Mouse (Mus musculus) neural tube, embryonic 14.5 days (tissue): Measurements from ENCODE around the gene Kremen2. TPM values are rescaled to one million over a fixed set of nuclear protein-coding genes. Genes with fewer than 3 reads are reported as not detected.

ENCODE experiments used
- ATAC-seq: fragments of 200-750 bp; cut with Nextera tagmentation; 2 replicates; pipeline ENCODE4 v1.8.0; 2017; ENCODE audit warnings: low read depth, mild to moderate bottlenecking, moderate TSS enrichment, moderate library complexity
- H3K27ac ChIP-seq: fragments of 300-500 bp; sonication (generic); 2 replicates; pipeline ENCODE4 v1.5.1; 2014; ENCODE audit warnings: low read depth, mild to moderate bottlenecking, control low read depth, low read length, moderate library complexity, mixed read lengths
- H3K27me3 ChIP-seq: fragments of 300-500 bp; sonication (generic); 2 replicates; pipeline ENCODE4 v1.6.1; 2014; ENCODE audit warnings: low read length; ENCODE audit not compliant: control insufficient read depth, insufficient read depth
- H3K36me3 ChIP-seq: fragments of 300-500 bp; sonication (generic); 2 replicates; pipeline ENCODE4 v1.6.1; 2014; ENCODE audit warnings: low read length, mixed read lengths; ENCODE audit not compliant: control insufficient read depth, insufficient read depth
- H3K4me1 ChIP-seq: fragments of 300-500 bp; sonication (generic); 2 replicates; pipeline ENCODE4 v1.6.1; 2014; ENCODE audit warnings: low read length; ENCODE audit not compliant: control insufficient read depth, insufficient read depth
- H3K4me2 ChIP-seq: fragments of 300-500 bp; sonication (generic); 2 replicates; pipeline ENCODE4 v1.6.1; 2014; ENCODE audit warnings: mild to moderate bottlenecking, low read depth, low read length, control low read depth
- H3K4me3 ChIP-seq: fragments of 300-500 bp; sonication (generic); 2 replicates; pipeline ENCODE4 v1.5.1; 2014; ENCODE audit warnings: low read depth, low read length, control low read depth, mixed read lengths
- H3K9ac ChIP-seq: fragments of 300-500 bp; sonication (generic); replicated peaks from 2 replicates; pipeline ENCODE4 v1.6.1; 2014; ENCODE audit warnings: low read depth, mild to moderate bottlenecking, control low read depth, low read length, mixed read lengths
- H3K9me3 ChIP-seq: fragments of 300-500 bp; sonication (generic); 2 replicates; pipeline ENCODE4 v1.6.1; 2016; ENCODE audit warnings: low read length; ENCODE audit not compliant: control insufficient read depth
- whole genome bisulfite sequencing: fragments of 180-500 bp; shearing (Covaris S2); extraction: QIAGEN DNeasy Blood & Tissue Kit; methylation state at CpG from one replicate; pipeline ENCODE4 v1.1.7; 2014; 5-methylcytosine and 5-hydroxymethylcytosine counted together
- polyA plus RNA-seq: library from polyadenylated mRNA; unstranded; fragments of >200 nt; fragmentation: Nextera tagmentation; extraction: Ambion mirVana; gene quantifications from 2 replicates; pipeline ENCODE4 v1.2.1, GENCODE M21; 2014

Kremen2 gene
- polyA plus RNA-seq, 1 experiment from 2014 or later: 1.2 TPM

GRCm38 (mm10) chr17:23725999-23726757 is 19.5 kb downstream of the Kremen2 start, which contains the start of gene Pkmyt1:
Pkmyt1 (plus strand) TSS chr17:23726336.
- Histone ChIP-seq H3K9ac (peak within 1 kb of the TSS; percentile 66), H3K4me2 (peak within 1 kb of the TSS; percentile 94), H3K36me3 (no peaks in the 10 kb centered on the region), H3K4me1 (peaks cover 6% of the 10 kb centered on the region; the same call in 1 of the 2 replicates), H3K9me3 (no peaks in the 10 kb centered on the region), H3K27me3 (no peaks in the 10 kb centered on the region), H3K27ac (peak within 1 kb of the TSS; percentile 34), H3K4me3 (peak within 1 kb of the TSS; percentile 74)
- WGBS: 2% methylated on average over 61 of the region's 73 CpGs
- peak; percentile 94 for ATAC-seq

- H3K27ac ChIP-seq: no peak overlapping the region
Observed at GRCm38 (mm10) chr17:23725477-23725876, 20.2 kb downstream of the Kremen2 start.

GRCm38 (mm10) chr17:23722376-23723125 is 23.1 kb downstream of the Kremen2 start, which contains the start of gene 1520401A03Rik:
1520401A03Rik (minus strand) TSS chr17:23722783.
- no peaks in the 10 kb centered on the region for H3K27me3 ChIP-seq
- no peak within 1 kb of the TSS for H3K9ac ChIP-seq
- H3K9me3 ChIP-seq: no peaks in the 10 kb centered on the region
- H3K27ac ChIP-seq: no peak within 1 kb of the TSS
- H3K36me3 ChIP-seq: no peaks in the 10 kb centered on the region
- 76% methylated on average over 7 of the region's 7 CpGs for WGBS
- H3K4me1 ChIP-seq: peaks cover 6% of the 10 kb centered on the region; the same call in 1 of the 2 replicates
- no peak within 1 kb of the TSS for H3K4me3 ChIP-seq
- no peak for ATAC-seq
- no peak within 1 kb of the TSS for H3K4me2 ChIP-seq

More at GRCm38 (mm10) chr17:23725477-23725876, 20.2 kb downstream of the Kremen2 start:
- Histone ChIP-seq H3K9me3 (no peaks in the 10 kb centered on the region), H3K4me2 (peak overlapping the region; percentile 94), H3K27me3 (no peaks in the 10 kb centered on the region), H3K4me1 (peaks cover 6% of the 10 kb centered on the region; the same call in 1 of the 2 replicates), H3K9ac (peak overlapping the region; percentile 66), H3K4me3 (peak overlapping the region; percentile 74), H3K36me3 (no peaks in the 10 kb centered on the region)
- no peak for ATAC-seq
- WGBS: 61% methylated on average over 4 of the region's 4 CpGs

GRCm38 (mm10) chr17:23721886-23722285 is 23.7 kb downstream of the Kremen2 start:
- peaks cover 4% of the 10 kb centered on the region; the same call in 1 of the 2 replicates for H3K4me1 ChIP-seq
- no peaks in the 10 kb centered on the region for H3K36me3 ChIP-seq
- 85% methylated on average over 2 of the region's 2 CpGs for WGBS
- no peak overlapping the region for H3K4me2 ChIP-seq
- H3K4me3 ChIP-seq: no peak overlapping the region
- no peak for ATAC-seq
- H3K9me3 ChIP-seq: no peaks in the 10 kb centered on the region
- H3K27ac ChIP-seq: no peak overlapping the region
- H3K9ac ChIP-seq: no peak overlapping the region
- H3K27me3 ChIP-seq: no peaks in the 10 kb centered on the region

GRCm38 (mm10) chr17:23719455-23719854 is 26.2 kb downstream of the Kremen2 start:
- no peaks in the 10 kb centered on the region for H3K4me1 ChIP-seq
- no peak for ATAC-seq
- 13% methylated on average over 1 of the region's 1 CpGs for WGBS
- H3K27me3 ChIP-seq: no peaks in the 10 kb centered on the region
- H3K27ac ChIP-seq: no peak overlapping the region
- H3K4me3 ChIP-seq: no peak overlapping the region
- no peaks in the 10 kb centered on the region for H3K36me3 ChIP-seq
- H3K9ac ChIP-seq: no peak overlapping the region
- no peaks in the 10 kb centered on the region for H3K9me3 ChIP-seq
- no peak overlapping the region for H3K4me2 ChIP-seq

GRCm38 (mm10) chr17:23717003-23717402 is 28.6 kb downstream of the Kremen2 start:
- no peak for ATAC-seq
- Histone ChIP-seq H3K9me3 (no peaks in the 10 kb centered on the region), H3K4me3 (no peak overlapping the region), H3K4me1 (no peaks in the 10 kb centered on the region), H3K36me3 (no peaks in the 10 kb centered on the region), H3K27me3 (no peaks in the 10 kb centered on the region), H3K9ac (no peak overlapping the region), H3K4me2 (no peak overlapping the region), H3K27ac (no peak overlapping the region)
- 61% methylated on average over 2 of the region's 2 CpGs for WGBS

DNA sequence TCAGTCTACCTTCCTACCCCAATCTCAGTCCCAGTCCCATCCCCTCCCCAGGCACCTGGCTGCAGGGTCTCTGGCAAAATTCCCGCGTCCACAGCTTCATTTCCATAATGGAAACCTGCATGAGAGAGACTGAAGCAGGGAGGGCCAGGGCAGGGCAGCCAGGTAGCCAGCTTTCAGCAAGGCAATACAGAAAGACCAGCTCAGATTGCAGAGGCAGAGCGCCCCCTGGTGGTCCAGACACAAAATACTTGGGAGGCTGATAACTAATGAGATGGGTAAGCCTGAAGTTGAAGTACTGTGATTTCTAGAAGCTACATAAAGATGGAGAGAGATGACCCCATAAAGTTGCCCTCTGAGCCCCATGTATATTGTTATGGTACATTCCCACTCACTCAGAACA is 39.4 kb downstream of the Kremen2 start:
- H3K9me3 ChIP-seq: no peaks in the 10 kb centered on the region
- no peak overlapping the region for H3K4me2 ChIP-seq
- H3K27ac ChIP-seq: no peak overlapping the region
- no peak overlapping the region for H3K9ac ChIP-seq
- ATAC-seq: peak; percentile 72; the same call in 1 of the 2 replicates
- H3K4me1 ChIP-seq: no peaks in the 10 kb centered on the region
- H3K36me3 ChIP-seq: no peaks in the 10 kb centered on the region
- H3K4me3 ChIP-seq: no peak overlapping the region
- no peaks in the 10 kb centered on the region for H3K27me3 ChIP-seq
- WGBS: 0% methylated on average over 3 of the region's 3 CpGs

DNA sequence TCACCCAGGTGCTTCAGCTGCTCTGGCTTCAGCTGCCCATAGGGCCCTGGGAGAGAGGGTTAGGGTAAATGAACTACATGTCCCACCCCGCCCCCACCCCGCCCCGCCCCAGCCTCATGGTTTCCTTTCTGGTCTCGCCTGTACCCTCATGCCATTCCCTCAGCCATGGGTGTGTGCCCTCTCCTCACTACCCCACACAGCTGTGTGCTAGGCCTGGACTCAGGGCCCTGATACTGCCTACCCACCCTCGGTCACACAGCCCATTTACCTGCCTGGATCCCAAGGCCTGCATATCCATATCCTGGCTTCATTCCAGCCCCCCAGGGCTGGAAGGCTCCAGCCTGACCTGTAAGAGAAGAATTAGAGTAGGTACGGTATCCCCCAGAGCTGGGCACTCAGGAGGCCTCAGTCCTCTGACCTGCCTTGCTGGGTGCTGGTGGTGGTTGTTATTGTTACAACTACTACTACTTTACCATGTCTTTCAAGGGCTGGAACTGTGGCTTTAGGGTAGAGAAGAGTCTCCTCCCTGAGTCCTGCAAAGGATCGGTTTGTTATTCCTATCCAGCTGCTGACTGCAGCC is 40.0 kb downstream of the Kremen2 start:
- H3K27ac ChIP-seq: no peak overlapping the region
- no peak overlapping the region for H3K4me2 ChIP-seq
- no peak for ATAC-seq
- no peaks in the 10 kb centered on the region for H3K4me1 ChIP-seq
- H3K4me3 ChIP-seq: no peak overlapping the region
- no peak overlapping the region for H3K9ac ChIP-seq
- H3K36me3 ChIP-seq: no peaks in the 10 kb centered on the region
- H3K9me3 ChIP-seq: no peaks in the 10 kb centered on the region
- H3K27me3 ChIP-seq: no peaks in the 10 kb centered on the region
- WGBS: 79% methylated on average over 7 of the region's 7 CpGs
